Mouse (Mus musculus) kidney, adult 2 months (tissue): ENCODE data around the gene Nupr1l. TPM values are rescaled to one million over a fixed set of nuclear protein-coding genes. Genes with fewer than 3 reads are reported as not detected.
"Not testable (repeated sequence)": the region's sequence is repeated elsewhere in the genome, so short reads cannot be mapped to it uniquely, and the experiment has no call there.

Experiments
- DNase-seq: peaks from one replicate; pipeline ENCODE4 v3.0.0; 2021
- H3K27ac ChIP-seq: fragments of 200-500 bp; 2 replicates; pipeline ENCODE4 v1.5.1; 2012; ENCODE audit warnings: low read depth, low read length, control low read depth, inconsistent platforms; ENCODE audit not compliant: insufficient read depth
- H3K27me3 ChIP-seq: fragments of 200-500 bp; replicated peaks from 2 replicates; pipeline ENCODE4 v1.6.1; 2012; ENCODE audit warnings: mild to moderate bottlenecking, moderate library complexity, low read length, inconsistent platforms; ENCODE audit not compliant: control insufficient read depth, insufficient read depth
- H3K36me3 ChIP-seq: fragments of 200-500 bp; 2 replicates; pipeline ENCODE4 v1.6.1; 2012; ENCODE audit warnings: mild to moderate bottlenecking, moderate library complexity, low read length, inconsistent platforms; ENCODE audit not compliant: control insufficient read depth, insufficient read depth
- H3K4me1 ChIP-seq: fragments of 200-500 bp; 2 replicates; pipeline ENCODE4 v1.6.1; 2011; ENCODE audit warnings: low read length; ENCODE audit not compliant: control insufficient read depth, insufficient read depth
- H3K4me3 ChIP-seq: fragments of 200-500 bp; 2 replicates; pipeline ENCODE4 v1.5.1; 2011; ENCODE audit warnings: mild to moderate bottlenecking, low read depth, low read length, control low read depth; ENCODE audit not compliant: insufficient read depth
- CTCF ChIP-seq: fragments of 200-500 bp; conservative IDR thresholded peaks from 2 replicates; pipeline ENCODE4 v1.5.1; 2011; ENCODE audit warnings: low read depth, mild to moderate bottlenecking, control low read depth, low read length, moderate library complexity, mixed read lengths; ENCODE audit not compliant: insufficient read depth, insufficient read length
- POLR2A ChIP-seq: fragments of 200-500 bp; IDR thresholded peaks from one replicate; pipeline ENCODE4 v1.6.1; 2011; ENCODE audit warnings: low read depth, low read length, control low read depth
- WGBS: fragments of 180-500 bp; shearing (Covaris S2); methylation state at CpG from one replicate; pipeline ENCODE4 v1.1.7; 2018; 5-methylcytosine and 5-hydroxymethylcytosine counted together
- polyA plus RNA-seq: library from polyadenylated mRNA; depleted of rRNA; stranded (reverse); fragments of >200 nt; gene quantifications from 2 replicates; pipeline ENCODE4 v1.2.3, GENCODE M21; 2012

Gene Nupr1l
- polyA plus RNA-seq, 1 experiment = 5.7 TPM

DNA sequence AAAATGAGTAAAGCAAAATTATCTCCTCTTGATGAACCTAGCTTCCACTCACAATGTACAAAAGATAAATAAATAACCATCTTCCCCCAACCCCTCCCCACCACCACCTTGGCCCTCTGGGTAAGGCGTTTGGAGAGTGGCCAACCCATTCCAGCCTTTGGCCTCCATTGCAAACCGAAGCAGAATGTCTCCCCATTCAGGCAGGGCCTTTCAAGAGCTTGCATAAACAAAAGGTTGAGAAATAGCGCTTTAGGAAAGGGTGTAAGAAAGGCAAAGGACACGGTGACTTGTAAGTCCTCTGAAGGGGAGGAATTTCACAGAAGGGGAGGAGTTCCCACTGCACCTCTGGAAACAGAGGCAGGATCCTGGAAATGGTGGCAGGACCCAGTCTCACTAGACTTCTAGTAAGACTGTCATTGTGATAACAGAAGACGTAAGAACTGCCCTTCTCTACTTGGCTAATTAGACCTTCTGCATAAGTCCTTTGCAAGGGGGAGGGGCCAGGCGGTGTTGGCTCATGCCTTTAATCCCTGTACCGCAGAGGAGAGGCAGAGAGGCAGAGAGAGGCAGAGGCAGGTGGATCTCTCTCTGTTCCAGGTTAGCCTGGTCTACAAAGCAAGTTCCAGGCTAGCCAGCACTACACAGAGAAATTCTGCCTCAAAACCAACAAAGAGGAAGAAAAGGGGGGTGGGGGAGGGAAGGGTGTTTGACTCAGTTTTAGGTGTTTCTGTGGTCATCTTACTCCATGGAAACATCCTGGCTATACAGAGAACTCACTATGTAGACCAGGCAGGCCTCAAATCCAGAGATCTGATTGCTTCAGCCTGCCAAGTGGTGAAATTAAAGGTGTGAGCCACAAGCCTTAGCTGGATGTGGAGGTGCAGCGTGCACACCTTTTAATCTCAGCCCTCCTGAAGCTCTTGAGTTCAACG, 21.9 kb downstream of the Nupr1l start:
- peak; percentile 81 for DNase-seq
- Histone ChIP-seq H3K4me3 (no peak overlapping the region), H3K4me1 (peaks cover 8% of the 10 kb centered on the region; the same call in 1 of the 2 replicates), H3K27ac (peak overlapping the region; percentile 87), H3K36me3 (no peaks in the 10 kb centered on the region), H3K27me3 (no peaks in the 10 kb centered on the region)
- TF ChIP-seq CTCF = no peak
- TF ChIP-seq POLR2A = no peak
- WGBS = 40% methylated on average over 9 of the region's 9 CpGs

DNA sequence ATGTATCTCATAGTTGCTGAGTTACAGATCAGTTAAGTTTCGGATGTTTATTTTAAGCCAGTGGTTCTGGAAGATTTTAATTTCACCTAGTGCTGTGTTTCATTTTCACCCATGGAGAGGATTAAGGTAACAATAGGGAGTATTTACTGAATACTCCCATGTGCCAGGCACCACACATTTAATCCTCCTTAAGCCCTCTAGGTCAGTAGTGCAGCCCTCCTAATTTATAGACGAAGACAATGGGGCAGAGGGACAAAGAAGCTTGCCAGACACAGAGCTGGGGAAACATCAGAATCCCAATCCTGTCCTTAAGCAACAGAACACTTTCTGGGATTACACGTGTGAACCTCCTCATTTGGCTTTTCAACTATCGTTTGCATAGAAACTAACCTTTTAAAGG, 28.6 kb downstream of the Nupr1l start:
- no peak for DNase-seq
- no peaks in the 10 kb centered on the region for H3K36me3 ChIP-seq
- no peaks in the 10 kb centered on the region for H3K4me1 ChIP-seq
- H3K4me3 ChIP-seq = no peak overlapping the region
- TF ChIP-seq CTCF = no peak
- no peak for TF ChIP-seq POLR2A
- H3K27ac ChIP-seq = no peak overlapping the region
- no peaks in the 10 kb centered on the region for H3K27me3 ChIP-seq
- WGBS = 55% methylated on average over 4 of the region's 4 CpGs

DNA sequence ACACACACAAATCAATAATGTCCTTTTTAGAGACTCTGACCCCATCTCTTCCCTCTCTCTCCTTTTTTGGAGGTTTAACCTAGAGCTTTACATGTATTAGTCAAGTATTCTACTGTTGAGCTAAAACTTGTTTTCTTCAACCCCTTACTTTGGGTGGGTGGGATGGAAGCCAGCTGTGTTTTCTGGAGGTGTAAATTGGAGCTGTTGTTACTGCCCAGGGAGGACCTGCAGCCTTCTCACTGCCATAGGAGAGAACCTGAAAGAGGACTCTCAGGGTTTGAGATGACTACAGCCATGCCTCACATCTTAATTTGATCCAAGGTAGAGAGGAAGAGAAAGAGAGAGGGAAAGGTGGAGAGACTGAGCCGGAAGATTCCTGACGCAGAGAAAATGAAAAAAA, 31.9 kb downstream of the Nupr1l start:
- TF ChIP-seq POLR2A (no peak), CTCF (no peak)
- Histone ChIP-seq H3K27me3 (no peaks in the 10 kb centered on the region), H3K27ac (no peak overlapping the region), H3K4me1 (peaks cover 2% of the 10 kb centered on the region; the same call in 1 of the 2 replicates), H3K4me3 (no peak overlapping the region), H3K36me3 (no peaks in the 10 kb centered on the region)
- DNase-seq = no peak
- 39% methylated on average over 2 of the region's 2 CpGs for WGBS

DNA sequence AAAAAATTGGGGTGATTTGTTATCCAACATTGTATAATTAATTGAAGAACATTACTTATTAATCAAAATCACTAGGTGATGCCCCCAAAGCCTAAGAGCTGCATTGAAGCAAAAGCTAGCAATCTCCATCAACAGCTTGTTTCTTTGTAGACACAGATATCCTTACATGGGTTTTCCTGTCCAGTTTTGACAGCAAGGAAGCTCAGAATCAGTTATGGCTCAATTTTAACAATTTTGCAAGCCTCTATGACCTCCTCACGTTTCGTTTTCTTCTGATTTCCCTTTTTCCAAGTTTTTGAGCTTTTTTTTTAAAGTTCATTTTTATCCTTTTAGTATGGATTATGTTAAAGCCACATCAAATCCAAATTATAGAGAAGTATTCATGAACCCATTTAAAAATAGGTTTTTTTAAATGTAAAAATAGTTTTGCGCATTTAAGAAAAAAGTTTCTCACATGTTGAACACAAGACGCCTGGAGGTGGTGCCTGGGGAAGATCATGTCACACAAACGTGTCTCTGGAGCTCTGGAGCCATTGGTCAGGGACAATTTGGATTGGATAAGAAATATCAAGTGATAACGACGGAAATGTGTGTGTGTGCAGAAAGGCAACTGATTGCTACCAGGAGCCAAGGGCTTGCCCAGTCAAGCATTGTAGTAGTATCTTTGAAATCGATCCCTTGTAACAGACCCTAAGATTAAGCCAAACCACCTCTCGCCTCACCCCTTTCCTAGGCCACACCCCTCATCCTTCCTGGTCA, 32.6 kb downstream of the Nupr1l start:
- Histone ChIP-seq H3K4me1 (peaks cover 2% of the 10 kb centered on the region; the same call in 1 of the 2 replicates), H3K4me3 (peak overlapping the region; percentile 50), H3K27ac (peak overlapping the region; percentile 17; the same call in 1 of the 2 replicates), H3K36me3 (no peaks in the 10 kb centered on the region), H3K27me3 (no peaks in the 10 kb centered on the region)
- DNase-seq = no peak
- 4% methylated on average over 9 of the region's 9 CpGs for WGBS
- TF ChIP-seq CTCF (no peak), POLR2A (no peak)

GRCm38 (mm10) chr5:129941495-129942045, 33.2 kb downstream of the Nupr1l start, which contains the start of gene Vkorc1l1:
Vkorc1l1 (plus strand) TSS chr5:129941970.
- 2% methylated on average over 59 of the region's 59 CpGs for WGBS

DNA sequence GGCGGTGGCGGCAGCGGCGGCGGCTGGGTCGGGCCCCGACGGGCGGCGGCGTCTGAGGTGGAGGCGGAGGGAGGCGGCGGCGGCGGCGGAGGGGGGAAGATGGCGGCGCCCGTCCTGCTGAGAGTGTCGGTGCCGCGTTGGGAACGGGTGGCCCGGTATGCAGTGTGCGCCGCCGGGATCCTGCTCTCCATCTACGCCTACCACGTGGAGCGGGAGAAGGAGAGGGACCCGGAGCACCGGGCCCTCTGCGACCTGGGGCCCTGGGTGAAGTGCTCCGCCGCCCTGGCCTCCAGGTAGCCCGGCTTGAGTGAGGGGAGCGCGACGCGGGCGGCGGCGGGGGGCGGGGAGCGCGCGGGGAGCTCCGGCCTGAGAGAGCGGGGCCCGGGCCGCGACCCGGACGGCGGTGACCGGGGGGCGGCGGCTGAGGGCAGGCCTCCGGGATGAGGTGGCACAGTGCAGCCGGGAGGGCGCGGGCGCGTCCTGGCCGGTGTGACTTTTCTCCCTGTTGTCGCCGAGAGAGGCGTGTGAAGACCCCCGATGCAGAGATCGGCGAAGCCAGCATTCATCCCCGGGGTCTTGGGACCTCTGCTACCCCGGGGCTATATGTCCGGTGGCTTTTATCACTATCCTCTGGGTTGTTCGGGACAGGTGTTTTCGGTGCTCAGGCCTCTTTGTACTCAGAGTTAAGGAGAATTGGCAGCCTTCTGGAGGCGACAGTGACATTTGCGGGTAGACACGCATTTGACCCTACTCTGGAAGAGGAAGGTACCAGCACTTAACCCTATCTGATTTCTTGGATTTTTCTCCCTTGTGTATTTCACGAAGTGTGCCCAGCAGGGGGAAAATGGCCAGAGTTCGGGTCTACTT, 34.0 kb downstream of the Nupr1l start:
- H3K27ac ChIP-seq, H3K27me3 ChIP-seq, H3K4me1 ChIP-seq, H3K36me3 ChIP-seq: not testable (repeated sequence)
- DNase-seq = peak; percentile 20
- WGBS = under 1% methylated on average over 53 of the region's 82 CpGs
- H3K4me3 ChIP-seq = peak overlapping the region; percentile 77

More at GRCm38 (mm10) chr5:129941495-129942045, 33.2 kb downstream of the Nupr1l start, which contains the start of gene Vkorc1l1:
- peak; percentile 98 for DNase-seq
- Histone ChIP-seq H3K4me3 (peak within 1 kb of the TSS; percentile 77), H3K4me1 (peaks cover 2% of the 10 kb centered on the region; the same call in 1 of the 2 replicates), H3K36me3 (no peaks in the 10 kb centered on the region), H3K27me3 (no peaks in the 10 kb centered on the region), H3K27ac (peak within 1 kb of the TSS; percentile 17; the same call in 1 of the 2 replicates)
- no peak for TF ChIP-seq CTCF
- TF ChIP-seq POLR2A = no peak
